Mouse (Mus musculus) C2C12 (cell line): Measurements from ENCODE around the gene Gm49322. TPM values are rescaled to one million over a fixed set of nuclear protein-coding genes. Genes with fewer than 3 reads are reported as not detected.

Experiments
- H3K27me3 ChIP-seq: one replicate; pipeline ENCODE4 v1.6.1; 2011; ENCODE audit not compliant: control insufficient read depth, insufficient read depth, insufficient read length
- H3K36me3 ChIP-seq: one replicate; pipeline ENCODE4 v1.6.1; 2011; ENCODE audit not compliant: control insufficient read depth, insufficient read depth
- H3K4me3 ChIP-seq: one replicate; pipeline ENCODE4 v1.5.1; 2011; ENCODE audit warnings: mild to moderate bottlenecking, control low read depth; ENCODE audit not compliant: poor library complexity, insufficient read depth, severe bottlenecking
- H3K79me2 ChIP-seq: one replicate; pipeline ENCODE4 v1.6.1; 2011; ENCODE audit not compliant: control insufficient read depth, insufficient read depth
- H3K79me3 ChIP-seq: one replicate; pipeline ENCODE4 v1.6.1; 2011; ENCODE audit warnings: low read depth, control low read depth
- H3ac ChIP-seq: one replicate; pipeline ENCODE3; 2011; ENCODE audit warnings: low read depth; ENCODE audit not compliant: control insufficient read depth, insufficient read length
- CEBPB ChIP-seq: IDR thresholded peaks from one replicate; pipeline ENCODE4 v1.6.1; 2011; ENCODE audit warnings: low read depth, mild to moderate bottlenecking, control low read depth, moderate library complexity
- CTCF ChIP-seq: IDR thresholded peaks from one replicate; pipeline ENCODE4 v1.5.1; 2011; ENCODE audit not compliant: control insufficient read depth, insufficient read depth, insufficient read length
- FOSL1 ChIP-seq: IDR thresholded peaks from one replicate; pipeline ENCODE4 v1.8.0; 2011; ENCODE audit warnings: mild to moderate bottlenecking, low read length; ENCODE audit not compliant: poor library complexity, insufficient read depth, severe bottlenecking
- MAX ChIP-seq: IDR thresholded peaks from one replicate; pipeline ENCODE4 v1.6.1; 2011; ENCODE audit warnings: mild to moderate bottlenecking, control low read depth
- MYOD1 ChIP-seq: IDR thresholded peaks from one replicate; pipeline ENCODE4 v1.6.1; 2011; ENCODE audit warnings: low read depth; ENCODE audit not compliant: control insufficient read depth, insufficient read length
- MYOG ChIP-seq: IDR thresholded peaks from one replicate; pipeline ENCODE4 v1.6.1; 2011; ENCODE audit not compliant: control insufficient read depth, insufficient read length; ENCODE audit errors: extremely low read depth
- USF1 ChIP-seq: IDR thresholded peaks from one replicate; pipeline ENCODE4 v1.6.1; 2011; ENCODE audit warnings: low read depth, mild to moderate bottlenecking, control low read depth, moderate library complexity
- polyA plus RNA-seq: library from polyadenylated mRNA; unstranded; fragments of >200 nt; fragmentation: generic; extraction: Trizol; gene quantifications from one replicate; pipeline ENCODE4 v1.2.1, GENCODE M21; 2012; ENCODE audit warnings: missing spikeins

Gm49322 gene
- polyA plus RNA-seq, 1 experiment = 1.0 TPM

GRCm38 (mm10) chr10:80589879-80590854 lies 15.7 kb upstream of the Gm49322 start, which contains the start of gene Abhd17a:
Gene Abhd17a (minus strand): TSS chr10:80590341.
- peaks cover 20% of the 10 kb centered on the region for H3K79me3 ChIP-seq
- peak within 1 kb of the TSS; percentile 98 for H3ac ChIP-seq
- peak within 1 kb of the TSS; percentile 86 for H3K4me3 ChIP-seq
- peaks cover 42% of the 10 kb centered on the region for H3K79me2 ChIP-seq
- H3K36me3 ChIP-seq = no peaks in the 10 kb centered on the region
- TF ChIP-seq USF1 (peak; percentile 2), MAX (peak; percentile 69), CEBPB (no peak)
- no peaks in the 10 kb centered on the region for H3K27me3 ChIP-seq

DNA sequence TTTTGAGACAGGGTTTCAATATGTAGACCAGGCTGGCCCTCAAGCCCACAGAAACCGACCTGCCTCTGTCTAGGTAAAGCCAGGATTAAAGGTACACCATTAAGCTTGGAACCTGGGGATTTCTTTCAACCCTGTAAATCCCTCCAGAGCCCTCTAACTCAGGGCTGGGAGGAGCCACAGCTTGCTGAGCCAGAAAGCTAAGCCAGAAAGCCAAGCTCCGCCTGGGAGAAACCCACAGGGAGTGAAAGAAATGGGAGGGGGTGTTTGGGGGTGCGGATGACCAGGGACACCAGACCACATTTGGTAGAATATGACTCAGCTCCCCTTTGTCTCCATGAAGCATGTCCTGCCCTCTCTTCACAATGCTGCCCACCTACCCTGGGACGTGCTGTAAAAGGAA lies 9.5 kb upstream of the Gm49322 start:
- Histone ChIP-seq H3K36me3 (no peaks in the 10 kb centered on the region), H3K4me3 (no peak overlapping the region), H3K27me3 (no peaks in the 10 kb centered on the region), H3K79me2 (no peaks in the 10 kb centered on the region), H3ac (no peak overlapping the region), H3K79me3 (no peaks in the 10 kb centered on the region)
- no peak for TF ChIP-seq FOSL1
- TF ChIP-seq MYOD1 = no peak
- no peak for TF ChIP-seq USF1
- TF ChIP-seq MYOG = no peak
- no peak for TF ChIP-seq CTCF

- peaks cover 39% of the 10 kb centered on the region for H3K79me3 ChIP-seq
- H3K79me2 ChIP-seq = peaks cover 48% of the 10 kb centered on the region
- H3K4me3 ChIP-seq = peak within 1 kb of the TSS; percentile 68
- H3K27me3 ChIP-seq = no peaks in the 10 kb centered on the region
- H3ac ChIP-seq = peak within 1 kb of the TSS; percentile 79
- peak; percentile 66 for TF ChIP-seq MAX
- no peak for TF ChIP-seq FOSL1
- no peak for TF ChIP-seq CTCF
- TF ChIP-seq USF1 = no peak
- H3K36me3 ChIP-seq = peaks cover 19% of the 10 kb centered on the region
These were observed 3.0 kb upstream of the Gm49322 start, which contains the start of the genes Scamp4 and Adat3 for GRCm38 (mm10) chr10:80602698-80603325. Gene Scamp4 (plus strand): TSS chr10:80602872. Gene Adat3 (plus strand): TSS chr10:80602880.

DNA sequence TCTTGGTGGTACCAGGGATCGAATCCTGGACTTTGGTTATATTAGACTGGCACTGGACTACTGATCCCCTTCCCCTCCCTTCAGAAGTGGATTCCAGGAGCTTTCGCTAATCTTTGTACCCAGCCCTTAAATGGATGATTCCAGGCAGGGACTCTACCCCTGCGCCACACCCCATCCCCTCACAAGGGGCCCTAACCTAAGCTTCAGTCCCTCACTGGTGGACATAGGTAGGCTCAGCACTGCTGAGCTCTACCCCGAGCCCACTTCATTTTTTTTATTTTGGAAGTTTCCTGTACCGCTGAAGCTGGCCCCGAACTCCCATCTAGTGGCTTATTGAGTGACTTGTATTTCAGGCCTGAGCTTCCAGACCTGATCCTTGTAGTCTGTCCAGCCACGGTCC lies 2.5 kb upstream of the Gm49322 start:
- peaks cover 41% of the 10 kb centered on the region for H3K79me3 ChIP-seq
- no peak for TF ChIP-seq USF1
- no peak for TF ChIP-seq CEBPB
- no peak for TF ChIP-seq CTCF
- TF ChIP-seq MYOG = no peak
- no peak for TF ChIP-seq FOSL1
- TF ChIP-seq MAX = no peak
- no peak for TF ChIP-seq MYOD1
- H3K36me3 ChIP-seq = peaks cover 23% of the 10 kb centered on the region
- peak overlapping the region; percentile 68 for H3K4me3 ChIP-seq
- H3K27me3 ChIP-seq = no peaks in the 10 kb centered on the region
- peaks cover 54% of the 10 kb centered on the region for H3K79me2 ChIP-seq
- H3ac ChIP-seq = peak overlapping the region; percentile 79

DNA sequence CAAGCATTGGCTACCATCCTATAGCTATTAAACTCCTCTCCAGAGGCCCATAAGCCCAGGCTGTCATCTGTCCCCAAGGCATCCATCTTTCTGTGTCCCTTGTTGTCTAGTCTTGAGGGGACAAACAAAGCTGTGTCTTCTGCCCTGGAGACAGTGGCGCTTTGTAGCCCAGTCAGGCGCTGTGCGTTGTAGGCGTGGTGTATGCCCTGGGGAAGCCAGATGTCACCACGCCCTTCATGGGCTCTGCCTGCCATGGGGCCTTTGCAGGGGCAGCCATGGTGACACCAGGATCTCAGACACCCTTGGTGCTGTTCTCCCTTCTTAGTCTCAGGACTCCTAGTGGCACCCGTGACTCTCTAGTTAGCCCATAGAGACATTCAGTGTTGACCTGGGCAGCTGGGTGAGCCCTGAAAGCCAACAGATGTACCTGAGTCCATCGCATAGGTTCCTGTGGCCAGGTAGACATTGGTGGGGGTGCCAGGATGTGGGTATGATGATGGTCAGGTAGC lies 1.8 kb upstream of the Gm49322 start:
- Histone ChIP-seq H3ac (peak overlapping the region; percentile 79), H3K79me2 (peaks cover 61% of the 10 kb centered on the region), H3K36me3 (peaks cover 25% of the 10 kb centered on the region), H3K79me3 (peaks cover 41% of the 10 kb centered on the region), H3K27me3 (no peaks in the 10 kb centered on the region), H3K4me3 (peak overlapping the region; percentile 68)
- TF ChIP-seq CEBPB (no peak), MYOG (no peak), MYOD1 (no peak), USF1 (no peak), CTCF (no peak), FOSL1 (no peak), MAX (no peak)
